Mouse (Mus musculus) MEL (cell line): ENCODE results near the gene Map3k15. TPM values are rescaled to one million over a fixed set of nuclear protein-coding genes. Genes with fewer than 3 reads are reported as not detected.

Experiments used
- DNase-seq: peaks from one replicate; pipeline ENCODE4 v3.0.0; 2011; ENCODE audit warnings: low read depth, low spot score
- H3K27ac ChIP-seq: 2 replicates; pipeline ENCODE4 v1.5.1; 2012; ENCODE audit warnings: low read depth, mild to moderate bottlenecking, control low read depth, low read length, moderate library complexity; ENCODE audit not compliant: control insufficient read depth
- H3K27me3 ChIP-seq, 2 experiments: fragments of 150-350 bp in 1 of 2; sonication (generic) in 1 of 2; 2 replicates each; pipeline ENCODE4 v1.6.1; 2012; ENCODE audit warnings: low read length in 2 of 2, mild to moderate bottlenecking in 2 of 2, improper control_type of control experiment in 1 of 2, moderate library complexity in 1 of 2; ENCODE audit not compliant: insufficient read depth in 2 of 2, control insufficient read depth in 1 of 2
- H3K36me3 ChIP-seq, 2 experiments: 2 replicates each; pipeline ENCODE4 v1.6.1; 2012 to 2014; ENCODE audit warnings: low read length in 2 of 2, improper control_type of control experiment in 1 of 2, inconsistent platforms in 1 of 2, mild to moderate bottlenecking in 1 of 2; ENCODE audit not compliant: insufficient read depth in 2 of 2, control insufficient read depth in 1 of 2
- H3K4me1 ChIP-seq, 2 experiments: fragments of 150-350 bp in 1 of 2; sonication (generic) in 1 of 2; 2 replicates each; pipeline ENCODE4 v1.6.1; 2012; ENCODE audit warnings: low read length in 2 of 2, improper control_type of control experiment in 1 of 2, mild to moderate bottlenecking in 1 of 2; ENCODE audit not compliant: insufficient read depth in 2 of 2, control insufficient read depth in 1 of 2
- H3K4me3 ChIP-seq, 2 experiments: fragments of 150-350 bp in 1 of 2; sonication (generic) in 1 of 2; 2 replicates each; pipeline ENCODE4 v1.5.1; 2012; ENCODE audit warnings: low read depth in 2 of 2, low read length in 2 of 2, mild to moderate bottlenecking in 2 of 2, moderate library complexity in 2 of 2, control low read depth in 1 of 2, improper control_type of control experiment in 1 of 2; ENCODE audit not compliant: control insufficient read depth in 1 of 2, insufficient read depth in 1 of 2
- H3K79me2 ChIP-seq: 2 replicates; pipeline ENCODE4 v1.6.1; 2012; ENCODE audit warnings: mild to moderate bottlenecking, low read length, moderate library complexity; ENCODE audit not compliant: control insufficient read depth, poor library complexity, insufficient read depth
- H3K9ac ChIP-seq: 2 replicates; pipeline ENCODE4 v1.6.1; 2012; ENCODE audit warnings: low read depth, mild to moderate bottlenecking, control low read depth, low read length, moderate library complexity; ENCODE audit not compliant: control insufficient read depth, poor library complexity, severe bottlenecking
- H3K9me3 ChIP-seq: fragments of 150-350 bp; sonication (generic); replicated peaks from 2 replicates; pipeline ENCODE4 v1.6.1; 2012; ENCODE audit warnings: mild to moderate bottlenecking, low read length, improper control_type of control experiment, moderate library complexity; ENCODE audit not compliant: insufficient read depth
- BHLHE40 ChIP-seq: IDR thresholded peaks from 2 replicates; pipeline ENCODE4 v1.6.1; 2012; ENCODE audit warnings: low read depth, mild to moderate bottlenecking, inconsistent platforms, low read length, improper control_type of control experiment, borderline replicate concordance
- CHD1 ChIP-seq: IDR thresholded peaks from 2 replicates; pipeline ENCODE4 v1.6.1; 2012; ENCODE audit warnings: low read depth, mild to moderate bottlenecking, inconsistent platforms, low read length, improper control_type of control experiment
- CTCF ChIP-seq, 3 experiments: IDR thresholded peaks in 2 of 3; conservative IDR thresholded peaks in 1 of 3; 2 replicates each; pipeline ENCODE4 v1.5.1; 2011 to 2012; ENCODE audit warnings: low read length in 3 of 3, low read depth in 2 of 3, mild to moderate bottlenecking in 2 of 3, improper control_type of control experiment in 1 of 3, inconsistent platforms in 1 of 3, mixed read lengths in 1 of 3, moderate library complexity in 1 of 3; ENCODE audit not compliant: control insufficient read depth in 1 of 3, insufficient read depth in 1 of 3, poor library complexity in 1 of 3, severe bottlenecking in 1 of 3
- E2F4 ChIP-seq: IDR thresholded peaks from 2 replicates; pipeline ENCODE4 v1.6.1; 2011; ENCODE audit warnings: low read depth, low read length, improper control_type of control experiment, borderline replicate concordance
- ELF1 ChIP-seq: IDR thresholded peaks from 2 replicates; pipeline ENCODE4 v1.6.1; 2014; ENCODE audit warnings: low read depth, mild to moderate bottlenecking, inconsistent platforms, low read length, improper control_type of control experiment, moderate library complexity
- ETS1 ChIP-seq: IDR thresholded peaks from 2 replicates; pipeline ENCODE4 v1.6.1; 2012; ENCODE audit warnings: low read depth, mild to moderate bottlenecking, inconsistent platforms, low read length, improper control_type of control experiment, moderate library complexity
- GABPA ChIP-seq: IDR thresholded peaks from 2 replicates; pipeline ENCODE4 v1.6.1; 2012; ENCODE audit warnings: low read depth, mild to moderate bottlenecking, inconsistent platforms, low read length, improper control_type of control experiment, moderate library complexity
- JUND ChIP-seq: IDR thresholded peaks from 2 replicates; pipeline ENCODE4 v1.6.1; 2011; ENCODE audit warnings: low read depth, mild to moderate bottlenecking, improper control_type of control experiment, low read length
- MAX ChIP-seq: IDR thresholded peaks from 2 replicates; pipeline ENCODE4 v1.6.1; 2011; ENCODE audit warnings: low read length, improper control_type of control experiment
- MXI1 ChIP-seq: IDR thresholded peaks from 2 replicates; pipeline ENCODE4 v1.6.1; 2011; ENCODE audit warnings: mild to moderate bottlenecking, low read depth, low read length, improper control_type of control experiment
- MYC ChIP-seq: IDR thresholded peaks from 2 replicates; pipeline ENCODE4 v1.6.1; 2011; ENCODE audit warnings: low read depth, mild to moderate bottlenecking, low read length, improper control_type of control experiment, moderate library complexity
- NELFE ChIP-seq: IDR thresholded peaks from 2 replicates; pipeline ENCODE4 v1.6.1; 2011; ENCODE audit warnings: low read depth, low read length, improper control_type of control experiment
- POLR2A ChIP-seq, 2 experiments: IDR thresholded peaks; 2 replicates each; pipeline ENCODE4 v1.6.1; 2011 to 2012; ENCODE audit warnings: low read length in 2 of 2, mild to moderate bottlenecking in 2 of 2, control low read depth in 1 of 2, improper control_type of control experiment in 1 of 2, low read depth in 1 of 2, moderate library complexity in 1 of 2; ENCODE audit not compliant: control insufficient read depth in 1 of 2, insufficient read depth in 1 of 2, poor library complexity in 1 of 2
- RAD21 ChIP-seq: IDR thresholded peaks from 2 replicates; pipeline ENCODE4 v1.6.1; 2011; ENCODE audit warnings: mild to moderate bottlenecking, low read depth, low read length, improper control_type of control experiment
- SMC3 ChIP-seq: IDR thresholded peaks from 2 replicates; pipeline ENCODE4 v1.6.1; 2011; ENCODE audit warnings: low read depth, low read length, improper control_type of control experiment
- TAL1 ChIP-seq: IDR thresholded peaks from 2 replicates; pipeline ENCODE4 v1.6.1; 2012; ENCODE audit warnings: mild to moderate bottlenecking, inconsistent platforms, low read length, moderate library complexity, mixed read lengths
- TCF12 ChIP-seq: IDR thresholded peaks from 2 replicates; pipeline ENCODE4 v1.6.1; 2014; ENCODE audit warnings: low read depth, mild to moderate bottlenecking, inconsistent platforms, low read length, improper control_type of control experiment, moderate library complexity
- UBTF ChIP-seq: IDR thresholded peaks from 2 replicates; pipeline ENCODE4 v1.6.1; 2012; ENCODE audit warnings: low read depth, mild to moderate bottlenecking, inconsistent platforms, low read length, improper control_type of control experiment, moderate library complexity, borderline replicate concordance; ENCODE audit not compliant: insufficient read depth
- ZC3H11A ChIP-seq: IDR thresholded peaks from 2 replicates; pipeline ENCODE4 v1.6.1; 2012; ENCODE audit warnings: low read depth, mild to moderate bottlenecking, inconsistent platforms, low read length, improper control_type of control experiment
- ZMIZ1 ChIP-seq: IDR thresholded peaks from 2 replicates; pipeline ENCODE4 v1.6.1; 2012; ENCODE audit warnings: low read depth, mild to moderate bottlenecking, inconsistent platforms, low read length, improper control_type of control experiment, moderate library complexity
- polyA plus RNA-seq, 2 experiments: library from polyadenylated mRNA; stranded (reverse) in 1 of 2; unstranded in 1 of 2; fragments of >175 nt in 1 of 2; fragments of >200 nt in 1 of 2; gene quantifications; 2 replicates each; pipeline versions ENCODE4 v1.2.1 to v1.2.4; 2012; ENCODE audit warnings: low replicate concordance in 2 of 2, low read depth in 1 of 2; ENCODE audit not compliant: insufficient read length in 2 of 2, insufficient read depth in 1 of 2, missing spikeins in 1 of 2
- total RNA-seq: library from RNA; depleted of rRNA; stranded (reverse); fragments of 300-350 nt; gene quantifications from 2 replicates; pipeline ENCODE4 v1.2.3, GENCODE M21; 2012

The Map3k15 gene
- total and polyA plus RNA-seq, 3 experiments: 14.8 to 16.9 TPM; not detected in 1

- TF ChIP-seq BHLHE40 (peak; percentile 47; the same call in 1 of the 2 replicates), MAX (no peak)
Observed at GRCm38 (mm10) chrX:160116074-160116473, 127.8 kb downstream of the Map3k15 start (continued).

- DNase-seq: peak; percentile 88
- Histone ChIP-seq H3K9ac (no peak overlapping the region), H3K27ac (peak overlapping the region; percentile 6)
Observed at GRCm38 (mm10) chrX:160116658-160117057, 128.4 kb downstream of the Map3k15 start.

GRCm38 (mm10) chrX:160134136-160134843, 146.1 kb downstream of the Map3k15 start:
- Histone ChIP-seq H3K4me1 (peaks cover 5 to 29% of the 10 kb centered on the region in 2 experiments), H3K4me3 (no peak overlapping the region), H3K27ac (no peak overlapping the region), H3K36me3 (peaks cover 20 to 33% of the 10 kb centered on the region in 2 experiments), H3K27me3 (no peaks in the 10 kb centered on the region), H3K9me3 (no peaks in the 10 kb centered on the region), H3K9ac (no peak overlapping the region), H3K79me2 (peaks cover 40% of the 10 kb centered on the region)
- DNase-seq: no peak
- no peak for TF ChIP-seq NELFE
- no peak for TF ChIP-seq TCF12
- no peak for TF ChIP-seq MXI1
- no peak for TF ChIP-seq UBTF
- TF ChIP-seq MAX: no peak
- no peak for TF ChIP-seq CHD1
- no peak for TF ChIP-seq JUND
- no peak for TF ChIP-seq MYC
- TF ChIP-seq ZMIZ1: no peak
- no peak for TF ChIP-seq TAL1

More at GRCm38 (mm10) chrX:160116658-160117057, 128.4 kb downstream of the Map3k15 start:
- Histone ChIP-seq H3K4me3 (no peak overlapping the region), H3K27me3 (no peaks in the 10 kb centered on the region), H3K9me3 (no peaks in the 10 kb centered on the region), H3K36me3 (peaks cover 5 to 25% of the 10 kb centered on the region in 2 experiments; a peak in 3 of 4 replicates), H3K79me2 (no peaks in the 10 kb centered on the region), H3K4me1 (peaks cover 14 to 30% of the 10 kb centered on the region in 2 experiments)
- TF ChIP-seq SMC3: peak; percentile 96
- TF ChIP-seq GABPA: no peak
- no peak for TF ChIP-seq ETS1
- peak; percentile 94 for TF ChIP-seq ZC3H11A
- TF ChIP-seq POLR2A (IDR thresholded peaks at IDR 0.05; ENCODE audit: control insufficient read depth in 1 of 2, insufficient read depth in 1 of 2, low read depth in 1 of 2, low read length in 2 of 2, poor library complexity in 1 of 2): no peak
- TF ChIP-seq RAD21: peak; percentile 97
- TF ChIP-seq UBTF: no peak
- TF ChIP-seq CTCF (IDR thresholded peaks at IDR 0.05 in 2 of 3, conservative IDR thresholded peaks at IDR 0.05 in 1 of 3; ENCODE audit: control insufficient read depth in 1 of 3, insufficient read depth in 1 of 3, low read depth in 2 of 3, low read length in 3 of 3, poor library complexity in 1 of 3, severe bottlenecking in 1 of 3): peak; percentile 85 to 97 (median 89)
- TF ChIP-seq ELF1: no peak
- no peak for TF ChIP-seq E2F4
- TF ChIP-seq CHD1: no peak
